Mouse (Mus musculus): Measurements from ENCODE around the gene Kctd20.

- TF ChIP-seq CTCF (IDR thresholded peaks at IDR 0.05; ENCODE audit: borderline replicate concordance, insufficient read depth, low read length) (no peak), POLR2A (IDR thresholded peaks at IDR 0.05; ENCODE audit: low read depth, low read length) (no peak)
Observed at GRCm38 (mm10) chr17:28943740-28944139, 8.0 kb upstream of the Kctd20 start, which contains the start of gene Pxt1.
